Mouse (Mus musculus) stomach, postnatal 0 days (tissue): ENCODE data around the gene Lrrc15. TPM values are rescaled to one million over a fixed set of nuclear protein-coding genes. Genes with fewer than 3 reads are reported as not detected.
A peak's percentile ranks its signal among the peaks of the same experiment; 100 is the strongest.

Source experiments
- ATAC-seq: fragments of 200-750 bp; cut with Nextera tagmentation; 2 replicates; pipeline ENCODE4 v1.8.0; 2017; ENCODE audit not compliant: low FRiP score, low TSS enrichment
- DNase-seq: peaks from one replicate; pipeline ENCODE4 v3.0.0-alpha.2; 2016; ENCODE audit warnings: low spot score
- H3K27ac ChIP-seq: fragments of 300-500 bp; sonication (generic); replicated peaks from 2 replicates; pipeline ENCODE4 v1.5.1; 2014; ENCODE audit warnings: mild to moderate bottlenecking, control low read depth
- H3K27me3 ChIP-seq: fragments of 300-500 bp; sonication (generic); 2 replicates; pipeline ENCODE4 v1.6.1; 2014; ENCODE audit warnings: low read length; ENCODE audit not compliant: control insufficient read depth, insufficient read depth
- H3K36me3 ChIP-seq: fragments of 300-500 bp; sonication (generic); 2 replicates; pipeline ENCODE4 v1.6.1; 2014; ENCODE audit warnings: low read length, mixed read lengths; ENCODE audit not compliant: control insufficient read depth, insufficient read depth
- H3K4me1 ChIP-seq: fragments of 300-500 bp; sonication (generic); replicated peaks from 2 replicates; pipeline ENCODE4 v1.6.1; 2014; ENCODE audit warnings: antibody characterized with exemption; ENCODE audit not compliant: control insufficient read depth, insufficient read depth
- H3K4me2 ChIP-seq: fragments of 300-500 bp; sonication (generic); replicated peaks from 2 replicates; pipeline ENCODE4 v1.6.1; 2014; ENCODE audit warnings: low read depth, mild to moderate bottlenecking, control low read depth, moderate library complexity
- H3K4me3 ChIP-seq: fragments of 300-500 bp; sonication (generic); 2 replicates; pipeline ENCODE4 v1.5.1; 2014; ENCODE audit warnings: low read depth, low read length, control low read depth
- H3K9ac ChIP-seq: fragments of 300-500 bp; sonication (generic); 2 replicates; pipeline ENCODE4 v1.6.1; 2014; ENCODE audit warnings: mild to moderate bottlenecking, low read length, control low read depth, mixed read lengths
- H3K9me3 ChIP-seq: fragments of 300-500 bp; sonication (generic); 2 replicates; pipeline ENCODE4 v1.6.1; 2016; ENCODE audit warnings: low read length; ENCODE audit not compliant: control insufficient read depth
- CTCF ChIP-seq: IDR thresholded peaks from 2 replicates; pipeline ENCODE4 v1.5.1; 2016; ENCODE audit warnings: antibody characterized with exemption, low read depth, mild to moderate bottlenecking, moderate library complexity
- EP300 ChIP-seq: optimal IDR thresholded peaks from 2 replicates; pipeline ENCODE3; 2016; ENCODE audit warnings: antibody characterized with exemption
- WGBS: fragments of 180-500 bp; shearing (Covaris S2); extraction: QIAGEN DNeasy Blood & Tissue Kit; methylation state at CpG from one replicate; pipeline ENCODE4 v1.1.7; 2014; 5-methylcytosine and 5-hydroxymethylcytosine counted together
- polyA plus RNA-seq: library from polyadenylated mRNA; unstranded; fragments of >200 nt; fragmentation: Nextera tagmentation; extraction: Ambion mirVana; gene quantifications from 2 replicates; pipeline ENCODE4 v1.2.1, GENCODE M21; 2015

The Lrrc15 gene
- polyA plus RNA-seq, 1 experiment from 2014 or later, result 0.87 TPM

GRCm38 (mm10) chr16:30303411-30303810, 20.4 kb upstream of the Lrrc15 start:
- Histone ChIP-seq H3K9ac (no peak overlapping the region), H3K27ac (no peak overlapping the region), H3K36me3 (no peaks in the 10 kb centered on the region), H3K9me3 (no peaks in the 10 kb centered on the region), H3K27me3 (peaks cover 3% of the 10 kb centered on the region; the same call in 1 of the 2 replicates), H3K4me3 (no peak overlapping the region), H3K4me2 (no peak overlapping the region), H3K4me1 (no peaks in the 10 kb centered on the region)
- DNase-seq (peak; percentile 11), ATAC-seq (no peak)
- no peak for TF ChIP-seq EP300
- no peak for TF ChIP-seq CTCF
- 72% methylated on average over 2 of the region's 2 CpGs for WGBS

- no peak for TF ChIP-seq EP300
- TF ChIP-seq CTCF, result no peak
- ATAC-seq (no peak), DNase-seq (peak; percentile 9)
- Histone ChIP-seq H3K27me3 (peaks cover 3% of the 10 kb centered on the region; the same call in 1 of the 2 replicates), H3K4me1 (no peaks in the 10 kb centered on the region), H3K9me3 (no peaks in the 10 kb centered on the region), H3K36me3 (no peaks in the 10 kb centered on the region), H3K27ac (no peak overlapping the region), H3K4me2 (no peak overlapping the region), H3K4me3 (no peak overlapping the region), H3K9ac (no peak overlapping the region)
- WGBS, result 76% methylated on average over 6 of the region's 6 CpGs
These were observed 19.6 kb upstream of the Lrrc15 start for GRCm38 (mm10) chr16:30302686-30303085.

GRCm38 (mm10) chr16:30299711-30300277, 16.7 kb upstream of the Lrrc15 start:
- Histone ChIP-seq H3K9ac (no peak overlapping the region), H3K4me1 (no peaks in the 10 kb centered on the region), H3K27me3 (no peaks in the 10 kb centered on the region), H3K9me3 (no peaks in the 10 kb centered on the region), H3K4me3 (no peak overlapping the region), H3K4me2 (no peak overlapping the region), H3K27ac (no peak overlapping the region), H3K36me3 (no peaks in the 10 kb centered on the region)
- TF ChIP-seq CTCF (no peak), EP300 (no peak)
- ATAC-seq (no peak), DNase-seq (peak; percentile 11)
- WGBS, result 62% methylated on average over 10 of the region's 10 CpGs

- Histone ChIP-seq H3K4me1 (no peaks in the 10 kb centered on the region), H3K27ac (no peak overlapping the region), H3K4me2 (no peak overlapping the region), H3K36me3 (no peaks in the 10 kb centered on the region), H3K27me3 (no peaks in the 10 kb centered on the region), H3K9ac (no peak overlapping the region), H3K9me3 (no peaks in the 10 kb centered on the region), H3K4me3 (no peak overlapping the region)
- ATAC-seq (no peak), DNase-seq (no peak)
- TF ChIP-seq EP300, result no peak
- no peak for TF ChIP-seq CTCF
- 83% methylated on average over 7 of the region's 7 CpGs for WGBS
These were observed 14.4 kb upstream of the Lrrc15 start for GRCm38 (mm10) chr16:30297450-30297849.

GRCm38 (mm10) chr16:30296601-30297275, 13.7 kb upstream of the Lrrc15 start:
- H3K36me3 ChIP-seq, result no peaks in the 10 kb centered on the region
- H3K4me3 ChIP-seq, result no peak overlapping the region
- ATAC-seq (no peak), DNase-seq (no peak)
- 90% methylated on average over 11 of the region's 11 CpGs for WGBS
- H3K27ac ChIP-seq, result no peak overlapping the region
- no peaks in the 10 kb centered on the region for H3K4me1 ChIP-seq
- H3K27me3 ChIP-seq, result no peaks in the 10 kb centered on the region
- no peak overlapping the region for H3K9ac ChIP-seq
- TF ChIP-seq CTCF (no peak), EP300 (no peak)
- H3K9me3 ChIP-seq, result no peaks in the 10 kb centered on the region
- no peak overlapping the region for H3K4me2 ChIP-seq

- no peak for TF ChIP-seq EP300
- TF ChIP-seq CTCF, result no peak
- H3K4me1 ChIP-seq, result no peaks in the 10 kb centered on the region
- H3K9ac ChIP-seq, result no peak overlapping the region
- no peaks in the 10 kb centered on the region for H3K27me3 ChIP-seq
- H3K4me2 ChIP-seq, result no peak overlapping the region
- H3K36me3 ChIP-seq, result no peaks in the 10 kb centered on the region
- no peak overlapping the region for H3K27ac ChIP-seq
- no peak overlapping the region for H3K4me3 ChIP-seq
- no peaks in the 10 kb centered on the region for H3K9me3 ChIP-seq
- ATAC-seq, result no peak
- DNase-seq, result no peak
- 90% methylated on average over 7 of the region's 7 CpGs for WGBS
These were observed 12.1 kb upstream of the Lrrc15 start for GRCm38 (mm10) chr16:30295106-30295505.
